Mouse (Mus musculus): ENCODE data around the gene Rpgrip1l. TPM values are rescaled to one million over a fixed set of nuclear protein-coding genes. Genes with fewer than 3 reads are reported as not detected.

Gene Rpgrip1l
- polyA plus RNA-seq, 1 experiment from 2014 or later, result 7.9 TPM

- Histone ChIP-seq H3K4me3 (ENCODE audit: low read length) (no peak overlapping the region), H3K9me3 (ENCODE audit: low read length) (peaks cover 3% of the 10 kb centered on the region), H3K36me3 (ENCODE audit: insufficient read depth, low read length) (0 out of 2 replicates have a peak, but pooled peaks cover 5% of the 10 kb centered on the region), H3K4me2 (replicated peaks; ENCODE audit: low read depth, low read length) (no peak overlapping the region), H3K9ac (replicated peaks; ENCODE audit: low read length) (no peak overlapping the region), H3K4me1 (ENCODE audit: insufficient read depth, low read length) (peaks cover 16% of the 10 kb centered on the region), H3K27ac (ENCODE audit: low read length) (no peak overlapping the region), H3K27me3 (ENCODE audit: insufficient read depth, low read length) (no peaks in the 10 kb centered on the region)
- WGBS, result 72% methylated on average over 6 of the region's 6 CpGs
- no peak for ATAC-seq (ENCODE audit: low FRiP score, low TSS enrichment)
Observed at GRCm38 (mm10) chr8:91338389-91339154, 25.5 kb upstream of the Rpgrip1l start.

GRCm38 (mm10) chr8:91329461-91329850 is 16.4 kb upstream of the Rpgrip1l start:
- Histone ChIP-seq H3K4me2 (replicated peaks; ENCODE audit: low read depth, low read length) (no peak overlapping the region), H3K27me3 (ENCODE audit: insufficient read depth, low read length) (no peaks in the 10 kb centered on the region), H3K4me1 (ENCODE audit: insufficient read depth, low read length) (peaks cover 34% of the 10 kb centered on the region), H3K9ac (replicated peaks; ENCODE audit: low read length) (no peak overlapping the region), H3K36me3 (ENCODE audit: insufficient read depth, low read length) (peaks cover 4% of the 10 kb centered on the region; the same call in 1 of the 2 replicates), H3K27ac (ENCODE audit: low read length) (no peak overlapping the region), H3K4me3 (ENCODE audit: low read length) (no peak overlapping the region), H3K9me3 (ENCODE audit: low read length) (no peaks in the 10 kb centered on the region; the same call in 1 of the 2 replicates)
- 54% methylated on average over 6 of the region's 6 CpGs for WGBS
- ATAC-seq (ENCODE audit: low FRiP score, low TSS enrichment), result no peak

GRCm38 (mm10) chr8:91329056-91329455 is 16.0 kb upstream of the Rpgrip1l start:
- Histone ChIP-seq H3K9me3 (ENCODE audit: low read length) (no peaks in the 10 kb centered on the region), H3K27me3 (ENCODE audit: insufficient read depth, low read length) (no peaks in the 10 kb centered on the region), H3K27ac (ENCODE audit: low read length) (no peak overlapping the region), H3K4me2 (replicated peaks; ENCODE audit: low read depth, low read length) (no peak overlapping the region), H3K4me3 (ENCODE audit: low read length) (no peak overlapping the region), H3K4me1 (ENCODE audit: insufficient read depth, low read length) (peaks cover 34% of the 10 kb centered on the region), H3K36me3 (ENCODE audit: insufficient read depth, low read length) (peaks cover 4% of the 10 kb centered on the region; the same call in 1 of the 2 replicates), H3K9ac (replicated peaks; ENCODE audit: low read length) (no peak overlapping the region)
- WGBS, result 83% methylated on average over 9 of the region's 9 CpGs
- no peak for ATAC-seq (ENCODE audit: low FRiP score, low TSS enrichment)

- Histone ChIP-seq H3K4me1 (ENCODE audit: insufficient read depth, low read length) (peaks cover 29% of the 10 kb centered on the region), H3K27ac (ENCODE audit: low read length) (no peak overlapping the region), H3K4me3 (ENCODE audit: low read length) (no peak overlapping the region), H3K9ac (replicated peaks; ENCODE audit: low read length) (no peak overlapping the region), H3K36me3 (ENCODE audit: insufficient read depth, low read length) (peaks cover 4% of the 10 kb centered on the region; the same call in 1 of the 2 replicates), H3K4me2 (replicated peaks; ENCODE audit: low read depth, low read length) (no peak overlapping the region), H3K27me3 (ENCODE audit: insufficient read depth, low read length) (no peaks in the 10 kb centered on the region), H3K9me3 (ENCODE audit: low read length) (no peaks in the 10 kb centered on the region)
- ATAC-seq (ENCODE audit: low FRiP score, low TSS enrichment), result no peak
- WGBS, result 86% methylated on average over 11 of the region's 11 CpGs
Observed at GRCm38 (mm10) chr8:91327471-91328205, 14.6 kb upstream of the Rpgrip1l start.

- Histone ChIP-seq H3K36me3 (ENCODE audit: insufficient read depth, low read length) (peaks cover 4% of the 10 kb centered on the region; the same call in 1 of the 2 replicates), H3K27ac (ENCODE audit: low read length) (no peak overlapping the region), H3K4me2 (replicated peaks; ENCODE audit: low read depth, low read length) (no peak overlapping the region), H3K9ac (replicated peaks; ENCODE audit: low read length) (no peak overlapping the region), H3K27me3 (ENCODE audit: insufficient read depth, low read length) (no peaks in the 10 kb centered on the region), H3K9me3 (ENCODE audit: low read length) (no peaks in the 10 kb centered on the region), H3K4me1 (ENCODE audit: insufficient read depth, low read length) (peaks cover 26% of the 10 kb centered on the region), H3K4me3 (ENCODE audit: low read length) (no peak overlapping the region)
- WGBS, result 86% methylated on average over 6 of the region's 6 CpGs
- ATAC-seq (ENCODE audit: low FRiP score, low TSS enrichment), result no peak
Observed at GRCm38 (mm10) chr8:91326946-91327345, 13.9 kb upstream of the Rpgrip1l start.

- Histone ChIP-seq H3K36me3 (ENCODE audit: insufficient read depth, low read length) (peaks cover 4% of the 10 kb centered on the region; the same call in 1 of the 2 replicates), H3K9me3 (ENCODE audit: low read length) (no peaks in the 10 kb centered on the region), H3K27ac (ENCODE audit: low read length) (no peak overlapping the region), H3K4me1 (ENCODE audit: insufficient read depth, low read length) (peaks cover 17% of the 10 kb centered on the region), H3K27me3 (ENCODE audit: insufficient read depth, low read length) (no peaks in the 10 kb centered on the region), H3K4me3 (ENCODE audit: low read length) (no peak overlapping the region), H3K9ac (replicated peaks; ENCODE audit: low read length) (no peak overlapping the region), H3K4me2 (replicated peaks; ENCODE audit: low read depth, low read length) (no peak overlapping the region)
- 56% methylated on average over 3 of the region's 3 CpGs for WGBS
- no peak for ATAC-seq (ENCODE audit: low FRiP score, low TSS enrichment)
Observed at GRCm38 (mm10) chr8:91326018-91326417, 13.0 kb upstream of the Rpgrip1l start.

- no peak for ATAC-seq (ENCODE audit: low FRiP score, low TSS enrichment)
- 83% methylated on average over 4 of the region's 4 CpGs for WGBS
Observed at GRCm38 (mm10) chr8:91324916-91325315, 11.9 kb upstream of the Rpgrip1l start.

GRCm38 (mm10) chr8:91324271-91324670 is 11.2 kb upstream of the Rpgrip1l start:
- H3K9ac ChIP-seq (replicated peaks; ENCODE audit: low read length), result no peak overlapping the region
- peaks cover under 1% of the 10 kb centered on the region for H3K4me1 ChIP-seq (ENCODE audit: insufficient read depth, low read length)
- H3K27me3 ChIP-seq (ENCODE audit: insufficient read depth, low read length), result no peaks in the 10 kb centered on the region
- H3K9me3 ChIP-seq (ENCODE audit: low read length), result no peaks in the 10 kb centered on the region
- no peak overlapping the region for H3K4me2 ChIP-seq (replicated peaks; ENCODE audit: low read depth, low read length)
- no peak for ATAC-seq (ENCODE audit: low FRiP score, low TSS enrichment)
- 56% methylated on average over 9 of the region's 9 CpGs for WGBS
- peaks cover 4% of the 10 kb centered on the region; the same call in 1 of the 2 replicates for H3K36me3 ChIP-seq (ENCODE audit: insufficient read depth, low read length)
- no peak overlapping the region for H3K27ac ChIP-seq (ENCODE audit: low read length)
- H3K4me3 ChIP-seq (ENCODE audit: low read length), result no peak overlapping the region

More at GRCm38 (mm10) chr8:91324916-91325315, 11.9 kb upstream of the Rpgrip1l start:
- no peak overlapping the region for H3K4me3 ChIP-seq (ENCODE audit: low read length)
- peaks cover 7% of the 10 kb centered on the region for H3K4me1 ChIP-seq (ENCODE audit: insufficient read depth, low read length)
- no peak overlapping the region for H3K9ac ChIP-seq (replicated peaks; ENCODE audit: low read length)
- H3K9me3 ChIP-seq (ENCODE audit: low read length), result no peaks in the 10 kb centered on the region
- peaks cover 4% of the 10 kb centered on the region; the same call in 1 of the 2 replicates for H3K36me3 ChIP-seq (ENCODE audit: insufficient read depth, low read length)
- no peak overlapping the region for H3K27ac ChIP-seq (ENCODE audit: low read length)
- no peak overlapping the region for H3K4me2 ChIP-seq (replicated peaks; ENCODE audit: low read depth, low read length)
- H3K27me3 ChIP-seq (ENCODE audit: insufficient read depth, low read length), result no peaks in the 10 kb centered on the region

GRCm38 (mm10) chr8:91323511-91323910 is 10.4 kb upstream of the Rpgrip1l start:
- 95% methylated on average over 7 of the region's 7 CpGs for WGBS
- Histone ChIP-seq H3K27ac (ENCODE audit: low read length) (no peak overlapping the region), H3K36me3 (ENCODE audit: insufficient read depth, low read length) (peaks cover 4% of the 10 kb centered on the region; the same call in 1 of the 2 replicates), H3K4me2 (replicated peaks; ENCODE audit: low read depth, low read length) (no peak overlapping the region), H3K9ac (replicated peaks; ENCODE audit: low read length) (no peak overlapping the region), H3K4me1 (ENCODE audit: insufficient read depth, low read length) (no peaks in the 10 kb centered on the region), H3K9me3 (ENCODE audit: low read length) (no peaks in the 10 kb centered on the region), H3K4me3 (ENCODE audit: low read length) (no peak overlapping the region), H3K27me3 (ENCODE audit: insufficient read depth, low read length) (no peaks in the 10 kb centered on the region)
- ATAC-seq (ENCODE audit: low FRiP score, low TSS enrichment), result no peak

Data from kidney, embryonic 16.5 days (tissue).